Mouse (Mus musculus) right cerebral cortex, adult 2 months (tissue): ENCODE results near the gene Tril.
A peak's percentile ranks its signal among the peaks of the same experiment; 100 is the strongest.

Experiments used
- DNase-seq, 2 experiments: peaks; one replicate each; pipeline ENCODE4 v3.0.0; 2021 to 2022; ENCODE audit warnings: low spot score in 2 of 2

Tril gene

DNA sequence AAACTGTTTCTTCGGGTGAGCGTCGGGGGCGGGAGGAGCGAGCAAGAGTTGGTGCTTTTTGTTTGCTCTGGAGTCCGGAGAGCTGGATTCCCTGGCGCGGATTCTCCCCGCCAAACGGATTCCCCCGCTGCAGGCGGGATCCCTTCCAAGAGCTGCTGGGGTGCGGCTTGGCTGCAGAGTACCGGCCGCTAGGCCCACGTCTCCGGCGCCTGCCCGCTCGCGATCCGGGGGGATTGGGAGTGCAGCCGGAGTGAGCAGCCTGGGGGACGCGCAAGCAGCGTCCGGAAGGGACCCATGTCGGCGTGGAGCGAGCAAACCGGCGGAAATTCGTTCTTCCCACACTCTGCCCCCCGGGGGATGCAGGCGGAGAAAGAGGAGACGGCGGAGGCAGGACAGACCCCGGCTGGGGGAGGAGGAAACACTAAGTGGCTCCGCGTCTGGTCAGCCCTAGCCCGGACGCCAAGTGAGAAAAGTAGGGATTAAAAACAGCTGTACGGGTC is at the start of gene Tril:
Tril (minus strand) TSS at position 345 of the 500 bp plus-strand sequence.
- DNase-seq, result peak; percentile 51 to 55

DNA sequence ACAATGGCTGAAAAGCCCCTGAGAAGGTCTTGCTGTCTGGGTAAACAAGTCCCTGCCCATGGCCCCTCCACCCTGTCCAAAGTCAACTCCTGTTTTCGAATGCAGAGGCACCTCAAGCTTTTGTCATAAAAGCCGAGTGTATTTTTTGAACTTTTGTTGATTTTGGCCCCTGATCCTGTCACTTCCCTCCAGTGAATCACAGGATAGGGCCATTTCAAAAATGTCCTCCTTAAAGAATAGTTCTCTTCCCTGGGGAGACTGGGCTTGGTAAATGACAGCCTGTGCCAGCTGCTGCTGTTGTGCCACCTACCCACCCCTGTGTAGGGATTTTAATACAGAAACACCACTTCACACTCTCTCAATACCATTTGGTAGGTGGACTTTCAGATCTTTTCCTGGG is 42.4 kb upstream of the Tril start:
- DNase-seq, result no peak

DNA sequence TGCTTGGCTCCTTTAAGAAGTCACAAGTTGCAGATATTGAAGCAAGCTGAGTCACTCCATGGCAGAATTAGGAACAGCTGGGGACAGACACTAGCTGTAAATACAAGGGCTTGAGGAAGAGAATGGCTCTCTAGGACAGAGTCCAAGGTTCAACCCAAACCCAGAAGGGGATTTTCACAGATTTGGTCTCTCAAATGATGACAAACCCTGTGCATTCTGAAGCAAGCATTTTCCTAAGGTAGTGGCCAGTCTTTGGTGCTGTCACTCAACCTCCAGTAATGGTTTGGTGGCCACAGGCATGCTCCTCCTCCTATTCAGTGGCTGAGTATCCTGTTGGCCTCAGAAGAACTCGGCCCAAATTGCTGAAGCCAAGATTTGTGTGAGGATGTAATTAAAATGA is 38.5 kb upstream of the Tril start:
- no peak for DNase-seq

DNA sequence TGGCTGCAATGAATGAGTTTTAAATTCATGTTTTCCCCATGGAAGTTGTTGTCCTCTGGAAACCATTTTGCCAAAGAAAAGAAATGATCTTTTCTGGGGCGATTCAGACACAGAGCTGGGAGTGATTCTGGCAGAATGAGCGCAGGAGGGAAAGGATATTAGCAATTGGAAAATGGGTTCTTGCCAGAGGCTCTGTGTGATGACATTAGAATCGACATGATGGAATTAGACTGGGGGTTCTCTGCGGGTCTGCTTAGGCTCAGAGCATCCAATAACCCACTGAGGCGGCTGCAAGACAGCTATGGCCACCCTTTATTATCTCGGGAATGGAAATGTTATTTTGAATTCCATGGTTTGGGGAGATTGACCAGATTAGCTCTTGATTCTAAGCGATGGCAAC is 37.2 kb upstream of the Tril start:
- no peak for DNase-seq

DNA sequence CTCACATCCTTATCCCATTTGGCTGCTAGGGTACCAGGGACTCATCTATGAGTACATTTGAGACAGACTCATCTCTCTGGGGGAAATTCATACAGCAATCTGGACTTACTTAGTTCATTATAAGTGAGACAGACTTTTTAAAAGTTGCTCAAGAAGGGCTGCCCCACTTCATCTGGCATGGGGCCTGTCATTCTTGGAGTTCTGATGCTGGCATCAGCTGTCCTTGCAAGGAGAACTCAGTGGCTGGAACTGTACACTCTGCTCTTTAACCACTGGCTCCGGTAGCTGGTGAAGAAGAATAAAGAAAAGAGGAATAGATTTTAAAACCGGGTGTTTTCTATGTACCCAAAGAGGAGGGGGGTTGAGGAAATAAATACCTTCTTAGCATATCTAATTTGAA is 36.1 kb upstream of the Tril start:
- DNase-seq, result no peak

DNA sequence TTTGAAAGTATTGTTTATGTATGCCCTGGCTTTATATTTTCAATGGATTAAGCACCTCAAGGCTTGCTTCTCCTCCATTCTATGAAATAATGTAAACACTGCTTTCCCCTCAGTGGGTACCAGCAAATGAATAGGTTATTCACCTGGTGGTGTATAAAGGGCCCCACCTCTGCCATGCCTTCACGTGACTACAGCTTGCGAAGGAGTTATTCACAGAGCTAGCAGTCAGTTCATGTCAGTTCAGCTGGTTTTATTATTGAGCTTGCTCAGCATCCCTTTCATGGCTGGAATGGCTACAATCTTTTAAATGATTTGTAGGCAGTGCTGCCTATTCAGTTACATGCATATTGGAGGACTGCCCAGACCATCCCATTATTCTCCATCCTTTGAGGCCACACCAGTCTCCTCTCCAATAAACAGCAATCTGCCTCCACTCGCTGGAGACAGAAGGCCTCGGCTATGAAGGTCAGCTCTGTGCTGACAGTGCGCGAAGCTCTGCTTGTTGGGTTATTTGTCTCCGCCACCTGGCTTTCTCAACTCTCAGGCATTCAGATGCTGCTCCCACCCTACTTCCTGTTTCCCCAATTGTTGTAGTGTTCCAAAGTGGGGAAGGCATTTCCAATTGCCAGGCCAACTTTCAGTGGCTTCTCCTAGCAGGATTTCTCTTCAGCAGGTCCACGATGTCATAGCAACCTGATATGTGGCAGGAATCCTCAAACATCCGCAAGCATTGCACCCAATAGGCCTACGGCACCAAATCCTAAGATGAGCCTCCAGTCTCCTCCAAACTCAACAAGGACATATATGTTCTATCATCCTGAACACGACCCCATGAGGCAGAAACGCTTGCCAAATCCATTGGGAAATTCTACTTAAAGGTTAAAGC is 34.6 kb upstream of the Tril start:
- DNase-seq, result no peak

DNA sequence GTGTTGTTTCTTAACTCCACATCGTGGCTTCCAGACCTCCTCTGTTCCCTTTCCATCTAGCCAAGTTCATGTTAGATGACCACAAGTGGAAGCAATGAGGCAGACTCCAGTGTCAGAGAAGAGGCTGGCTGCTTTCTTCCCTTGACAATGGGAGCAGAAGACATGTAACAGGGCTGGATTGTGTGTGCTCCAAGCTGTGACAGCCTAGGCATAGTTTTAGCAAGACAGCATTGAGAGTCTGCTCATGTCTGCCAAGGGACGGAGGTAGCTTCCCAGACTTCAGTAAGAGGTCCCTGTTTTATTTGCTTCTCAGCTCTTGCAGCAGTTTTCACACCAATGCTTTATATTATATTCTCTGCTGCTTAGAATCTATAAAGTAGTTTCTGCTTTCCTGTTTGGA is 33.6 kb upstream of the Tril start:
- no peak for DNase-seq

DNA sequence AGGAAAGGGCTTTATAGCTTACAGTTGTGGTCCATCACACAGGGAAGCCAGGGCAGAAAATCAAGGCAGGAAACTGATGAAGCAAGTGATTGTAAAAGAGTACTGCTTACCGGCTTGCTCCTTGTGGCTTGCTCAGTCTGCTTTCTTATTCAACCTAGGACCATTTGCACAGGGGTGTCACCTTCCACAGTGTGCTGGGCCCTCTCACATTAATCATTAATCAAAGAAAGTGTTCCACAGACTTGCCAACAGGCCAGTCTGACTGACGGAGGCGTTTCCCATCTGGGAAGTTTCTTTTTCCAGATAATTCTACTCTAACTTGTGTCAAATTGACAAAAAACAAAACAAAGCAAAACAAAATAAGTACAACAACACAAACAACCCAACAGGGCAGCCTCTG is 32.9 kb upstream of the Tril start:
- no peak for DNase-seq

DNA sequence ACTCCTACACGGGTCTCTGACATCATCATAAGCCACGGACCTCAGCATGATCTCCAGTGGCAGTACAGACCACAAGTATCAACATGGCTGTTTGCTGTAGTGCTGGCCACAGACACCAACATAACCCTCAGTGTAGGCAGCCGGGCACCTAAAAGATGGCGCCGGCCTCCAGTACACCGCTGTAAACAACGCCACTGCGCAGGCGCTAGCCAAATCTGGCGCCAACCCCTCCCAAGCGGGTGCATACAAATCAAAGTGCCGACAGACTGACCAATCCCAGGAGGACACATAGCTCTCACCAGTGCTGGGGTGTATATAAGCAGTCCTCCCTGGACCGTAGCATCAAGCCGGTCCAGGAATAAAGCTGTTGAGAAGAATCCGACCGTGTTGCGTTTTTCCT is 24.0 kb upstream of the Tril start:
- no peak for DNase-seq

DNA sequence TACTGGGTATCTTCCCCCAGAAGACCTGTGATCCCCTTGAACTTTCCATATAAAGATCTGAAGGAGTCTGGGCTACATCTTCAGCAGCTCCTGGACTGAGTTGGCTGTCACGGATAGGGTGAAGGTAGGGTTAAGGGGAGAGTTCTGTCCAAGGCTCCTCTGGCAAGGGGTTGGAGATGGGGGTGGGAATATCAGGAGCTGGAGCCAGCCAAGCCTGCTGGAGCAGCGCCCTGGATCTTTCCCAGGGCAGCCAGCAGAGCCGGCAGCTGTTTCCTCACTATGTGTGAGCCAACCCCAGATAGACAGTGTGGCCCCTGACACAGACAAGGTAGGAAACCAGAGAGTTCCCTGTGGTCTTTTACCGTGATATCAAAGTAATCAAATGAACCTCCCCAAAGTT is 4.6 kb upstream of the Tril start:
- no peak for DNase-seq

DNA sequence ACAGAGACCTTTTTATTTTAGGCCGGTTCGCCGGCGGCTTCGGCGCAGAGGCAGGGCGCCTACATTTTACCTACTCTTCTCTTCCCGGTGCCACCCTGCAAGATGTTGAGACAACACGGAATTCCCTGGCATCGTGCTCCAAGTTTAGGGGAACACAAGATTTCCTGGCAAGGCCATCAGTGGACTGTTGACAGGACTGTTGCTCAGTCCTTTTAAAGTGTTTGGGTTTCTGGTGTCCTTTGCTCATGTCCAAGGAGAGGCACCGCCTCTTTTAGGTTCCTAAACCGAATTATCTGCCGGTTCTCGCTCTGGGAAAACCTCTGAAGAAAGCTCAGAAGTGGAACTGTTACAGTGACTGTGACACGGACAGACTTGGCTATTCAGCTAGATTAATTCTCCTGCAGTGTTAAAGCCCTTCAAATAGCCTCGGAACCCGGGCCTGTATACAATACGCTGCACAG is 441 bp upstream of the Tril start:
- peak; percentile 5 to 21 for DNase-seq

DNA sequence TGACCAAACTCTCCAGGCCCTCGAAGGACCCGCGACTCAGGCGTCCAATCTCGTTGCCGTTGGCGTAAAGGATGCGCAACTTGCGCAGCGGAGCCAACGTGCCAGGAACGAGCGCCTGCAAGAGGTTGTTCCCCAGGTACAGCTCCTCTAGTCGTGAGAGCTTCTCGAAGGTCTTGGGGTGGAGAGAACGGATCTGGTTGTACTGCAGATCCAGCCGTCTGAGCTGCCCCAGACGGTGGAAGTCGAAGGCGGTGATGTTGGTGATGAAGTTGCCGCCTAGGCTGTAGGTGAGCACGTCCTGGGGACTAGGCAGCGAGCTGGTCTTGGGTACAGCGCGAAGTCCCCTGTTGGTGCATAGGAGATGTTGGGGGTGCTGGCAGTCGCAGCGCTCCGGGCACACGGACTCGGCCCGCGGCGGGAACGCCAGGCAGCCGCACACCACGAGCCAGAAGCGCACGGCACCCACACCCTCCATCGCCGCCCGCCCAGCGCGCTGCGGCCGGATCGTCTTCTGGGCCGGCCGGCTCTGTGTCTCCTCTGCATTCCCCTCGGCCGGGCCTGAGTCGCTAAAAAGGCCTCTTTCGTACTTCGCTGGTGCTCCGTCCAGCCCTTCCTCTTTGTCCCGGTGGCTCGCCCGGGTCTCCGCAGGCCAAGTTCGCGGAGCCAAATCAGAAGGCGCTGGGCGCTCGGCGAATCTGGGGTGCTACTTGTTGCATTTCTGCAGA is 707 bp downstream of the Tril start:
- DNase-seq, result peak in 1 of 2 experiments; percentile 7

DNA sequence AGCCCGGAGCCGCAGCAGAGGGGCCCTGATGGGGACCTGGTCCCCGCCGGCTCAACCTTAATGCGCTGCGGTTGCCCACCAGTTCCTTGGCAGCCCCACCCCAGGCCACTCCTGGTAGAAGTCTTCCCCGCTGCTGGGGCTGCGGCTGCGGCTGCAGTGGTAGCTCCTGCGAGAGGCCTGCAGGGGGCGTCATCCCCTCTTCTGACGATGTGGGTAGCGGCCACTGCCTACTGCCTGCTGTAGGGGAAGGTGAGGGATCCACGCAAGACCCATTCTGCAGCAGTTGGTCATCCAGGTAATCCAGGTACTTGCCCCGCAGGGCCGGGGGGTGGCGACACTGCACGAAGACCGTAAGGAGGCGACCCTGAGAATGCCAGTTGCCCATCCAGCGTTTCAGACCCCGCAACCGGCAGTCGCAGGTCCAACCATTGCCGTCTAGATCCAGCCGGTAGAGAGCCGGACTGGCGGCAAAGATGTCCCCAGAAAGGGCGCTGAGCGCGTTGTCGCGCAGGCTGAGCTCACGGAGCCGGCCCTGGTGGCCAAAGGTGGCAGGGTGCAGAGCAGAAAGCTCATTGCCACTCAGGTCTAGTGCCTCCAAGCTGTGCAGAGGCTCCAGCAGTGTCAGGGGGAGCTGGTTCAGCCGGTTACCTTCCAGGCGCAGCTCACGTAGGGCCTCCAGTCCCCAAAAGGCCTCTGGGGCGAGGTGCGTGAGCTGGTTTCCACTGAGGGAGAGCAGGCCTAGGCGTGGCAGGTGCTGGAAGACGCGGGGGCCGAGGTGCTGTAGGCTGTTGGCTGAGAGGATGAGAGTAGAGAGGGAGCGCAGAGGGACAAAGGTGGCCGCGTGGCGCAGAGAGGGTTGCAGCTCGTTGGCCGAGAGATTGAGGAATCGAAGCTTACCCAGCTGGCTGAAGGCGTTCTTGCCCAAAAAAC is 1.6 kb downstream of the Tril start:
- peak in 1 of 2 experiments; percentile 10 for DNase-seq

DNA sequence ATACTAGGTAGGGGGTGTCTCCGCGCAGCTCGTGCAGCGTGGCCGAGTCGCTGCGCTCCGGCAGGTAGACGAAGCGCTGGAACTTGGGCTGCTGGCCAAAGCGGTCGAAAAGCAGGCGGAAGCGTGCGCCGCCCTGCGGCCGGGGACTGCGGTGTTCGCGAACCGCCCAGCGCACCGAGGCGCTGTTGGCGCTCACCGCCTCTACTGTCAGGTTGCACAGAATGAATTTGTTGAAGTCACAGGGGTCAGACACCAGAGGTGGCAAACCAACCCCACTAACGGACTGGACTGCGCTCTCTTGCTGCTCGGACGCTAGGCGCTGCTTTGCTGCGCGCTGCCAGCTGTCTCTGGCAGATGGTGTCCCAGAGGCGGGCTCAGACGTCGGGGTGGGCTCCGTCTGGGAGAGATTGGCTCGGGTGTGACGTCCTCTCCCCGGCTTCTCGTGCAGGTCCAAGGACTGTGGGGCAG is 2.3 kb downstream of the Tril start:
- DNase-seq, result peak; percentile 47 to 58

DNA sequence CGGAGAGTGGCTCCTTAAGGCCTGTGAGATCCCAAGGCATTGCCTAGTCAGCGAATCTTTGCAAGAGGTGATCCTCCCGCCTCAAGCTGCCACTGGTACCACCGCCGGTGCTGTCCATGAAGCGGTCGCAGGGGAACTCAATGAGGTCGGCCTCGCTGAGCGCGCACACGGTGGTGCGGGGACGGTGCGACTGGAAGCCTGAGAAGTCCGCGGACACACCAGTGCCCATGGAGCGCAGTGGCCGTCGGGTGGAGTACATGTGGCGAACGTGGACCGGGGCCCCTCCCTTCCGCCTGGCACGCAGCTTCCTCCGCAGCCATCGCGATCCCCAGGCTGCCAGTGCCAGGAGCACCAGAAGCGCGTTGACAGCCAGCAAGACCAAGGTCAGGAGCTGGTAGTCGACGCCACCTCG is 2.9 kb downstream of the Tril start:
- DNase-seq, result no peak

DNA sequence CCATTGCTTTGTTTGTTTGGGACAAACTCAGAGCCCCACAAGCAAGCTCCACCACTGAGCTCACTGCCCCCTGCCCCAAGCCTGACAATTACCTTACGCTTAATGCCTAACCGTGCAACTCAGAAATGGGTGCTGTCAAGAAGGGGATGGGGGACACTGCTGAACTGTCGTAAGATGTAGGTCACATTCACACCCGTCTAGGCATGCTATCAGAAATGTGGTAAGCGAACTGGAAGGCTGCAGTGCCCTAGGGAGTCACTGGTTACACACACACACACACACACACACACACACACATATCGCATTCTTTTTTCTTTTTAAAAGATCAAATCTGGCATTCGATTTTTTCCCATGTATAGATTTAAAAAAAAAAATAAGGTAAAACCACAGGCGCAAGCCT is 4.0 kb downstream of the Tril start:
- no peak for DNase-seq

DNA sequence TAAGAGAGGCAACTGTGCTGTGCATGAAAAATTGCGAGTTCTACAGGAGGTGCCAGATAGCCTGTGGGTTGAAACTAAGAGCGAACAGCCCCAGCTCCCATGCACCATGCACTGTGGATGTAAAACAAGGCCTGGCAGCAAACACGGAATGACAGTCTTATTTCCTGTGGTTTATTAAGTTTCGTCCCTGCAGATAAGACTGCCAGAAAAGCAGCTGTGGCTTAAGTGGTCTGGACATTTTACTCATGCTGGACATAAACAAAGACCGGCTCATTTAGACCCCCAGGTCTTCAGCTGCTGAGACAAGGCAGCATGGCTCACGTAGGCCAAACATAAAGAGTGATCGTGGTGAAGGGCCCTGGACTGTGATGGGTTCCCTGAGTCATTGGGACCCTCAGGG is 4.9 kb downstream of the Tril start:
- no peak for DNase-seq

DNA sequence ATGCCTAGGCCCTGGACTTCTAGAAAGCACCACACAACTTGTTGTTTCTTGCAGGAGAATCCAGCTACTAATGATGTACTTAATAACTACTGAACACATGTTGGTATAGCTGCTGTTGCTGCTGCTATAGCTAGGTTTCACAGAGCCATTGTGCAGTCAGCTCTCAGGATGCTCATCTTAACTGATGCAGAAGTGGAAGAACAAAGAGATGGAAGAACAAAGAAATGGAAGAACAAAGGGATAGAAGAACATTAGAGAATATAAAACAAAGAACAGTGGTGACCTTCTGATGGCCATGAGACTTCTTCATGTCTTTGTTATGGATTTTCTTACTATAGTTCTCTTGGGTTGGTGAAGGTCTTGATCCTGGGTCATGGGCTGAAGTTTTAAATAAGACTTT is 6.4 kb downstream of the Tril start:
- DNase-seq, result no peak

DNA sequence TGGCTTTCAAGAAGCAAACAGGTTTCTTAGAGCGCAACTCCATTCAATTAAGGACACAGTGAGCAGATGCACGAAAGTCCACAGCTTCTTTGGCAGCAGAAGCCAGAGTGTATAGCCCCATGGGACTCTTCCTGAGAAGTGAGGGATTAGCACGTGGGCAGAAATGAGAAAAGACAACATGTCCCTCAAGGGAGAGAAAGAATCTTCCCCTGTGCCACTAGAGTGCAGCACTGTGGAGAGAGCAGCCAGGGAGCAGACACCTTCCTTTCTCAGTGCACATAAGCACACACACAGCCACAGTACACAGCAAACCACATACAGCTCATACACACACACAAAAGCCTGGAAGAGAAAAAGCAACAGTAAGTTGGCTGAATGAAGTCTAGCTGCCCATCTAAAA is 8.4 kb downstream of the Tril start:
- no peak for DNase-seq

DNA sequence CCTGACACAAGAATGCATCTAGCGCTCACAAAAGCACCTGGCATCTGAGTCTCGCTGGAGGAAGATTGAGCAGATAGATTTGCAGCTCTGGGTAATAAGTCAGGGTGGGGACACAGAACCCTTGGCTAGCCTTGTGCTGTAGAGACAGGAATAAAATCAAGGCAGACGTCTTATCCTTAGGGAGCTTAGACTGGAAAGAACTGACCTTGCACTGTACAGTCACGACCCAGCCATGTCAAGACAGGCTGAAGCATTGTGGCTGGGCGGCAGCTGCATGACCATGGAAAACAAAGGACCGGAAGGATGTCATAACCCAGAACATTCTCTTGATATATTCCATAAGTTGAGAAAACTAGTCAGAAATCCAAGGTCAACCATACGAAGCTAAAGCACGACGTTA is 11.8 kb downstream of the Tril start:
- DNase-seq, result no peak

DNA sequence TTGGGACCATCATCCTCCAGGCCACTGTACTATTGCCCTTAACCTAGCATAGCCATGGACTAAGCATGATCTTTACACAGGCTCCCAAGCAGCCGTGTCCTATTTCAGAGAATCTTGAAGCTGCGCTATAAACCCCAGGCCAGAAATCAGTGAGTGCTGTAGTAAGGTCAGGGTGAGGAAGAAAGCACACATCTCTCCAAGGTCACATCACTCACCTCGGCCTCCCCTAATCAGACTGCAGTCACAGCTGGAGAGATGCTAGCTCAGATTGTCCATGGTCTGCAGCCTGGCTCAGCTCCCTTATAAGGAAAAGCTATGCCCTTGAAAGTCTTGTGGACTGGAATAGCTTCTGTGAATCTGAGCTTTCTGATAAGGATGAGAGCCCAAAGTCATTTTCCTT is 13.4 kb downstream of the Tril start:
- no peak for DNase-seq

DNA sequence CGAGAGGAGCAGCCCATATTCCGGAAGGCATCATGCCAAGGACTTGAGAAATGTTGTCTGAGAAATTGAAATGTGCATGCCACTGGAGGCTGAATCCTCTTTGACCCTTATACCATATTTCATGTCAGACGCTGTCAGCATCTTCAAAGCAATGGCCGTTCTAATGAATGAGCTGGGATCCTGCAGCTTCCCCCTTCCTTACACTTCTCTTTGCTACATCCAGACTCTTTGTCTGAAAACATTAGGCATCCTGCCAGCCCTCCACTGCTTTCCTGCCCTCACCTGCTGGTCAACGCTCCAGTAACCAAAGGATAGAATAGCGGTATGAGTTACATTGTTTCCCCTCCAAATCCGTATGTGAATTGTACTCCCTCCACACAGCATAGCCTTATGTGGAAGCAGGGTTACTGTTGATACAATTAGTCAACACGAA is 14.0 kb downstream of the Tril start:
- DNase-seq, result no peak
